Mouse (Mus musculus) forebrain, embryonic 15.5 days (tissue): ENCODE data around the gene Nsun6. TPM values are rescaled to one million over a fixed set of nuclear protein-coding genes. Genes with fewer than 3 reads are reported as not detected.

ENCODE experiments used
- ATAC-seq: fragments of 200-750 bp; cut with Nextera tagmentation; replicated peaks from 2 replicates; pipeline ENCODE4 v1.8.0; 2017; ENCODE audit warnings: mild to moderate bottlenecking, moderate TSS enrichment, moderate library complexity
- H3K27ac ChIP-seq: fragments of 300-500 bp; sonication (generic); replicated peaks from 2 replicates; pipeline ENCODE4 v1.5.1; 2015; ENCODE audit warnings: mild to moderate bottlenecking, inconsistent platforms
- H3K27me3 ChIP-seq: fragments of 300-500 bp; sonication (generic); 2 replicates; pipeline ENCODE4 v1.6.1; 2015; ENCODE audit warnings: inconsistent platforms
- H3K36me3 ChIP-seq: fragments of 300-500 bp; sonication (generic); 2 replicates; pipeline ENCODE4 v1.6.1; 2015; ENCODE audit warnings: mild to moderate bottlenecking, inconsistent platforms
- H3K4me1 ChIP-seq: fragments of 300-500 bp; sonication (generic); 2 replicates; pipeline ENCODE4 v1.6.1; 2015; ENCODE audit warnings: inconsistent platforms
- H3K4me2 ChIP-seq: fragments of 300-500 bp; sonication (generic); replicated peaks from 2 replicates; pipeline ENCODE4 v1.6.1; 2015; ENCODE audit warnings: mild to moderate bottlenecking, inconsistent platforms
- H3K4me3 ChIP-seq: fragments of 300-500 bp; sonication (generic); 2 replicates; pipeline ENCODE4 v1.5.1; 2015; ENCODE audit warnings: mild to moderate bottlenecking, inconsistent platforms
- H3K9ac ChIP-seq: fragments of 300-500 bp; sonication (generic); replicated peaks from 2 replicates; pipeline ENCODE4 v1.6.1; 2015; ENCODE audit warnings: mild to moderate bottlenecking, inconsistent platforms
- H3K9me3 ChIP-seq: fragments of 300-500 bp; sonication (generic); 2 replicates; pipeline ENCODE4 v1.6.1; 2016; ENCODE audit warnings: inconsistent platforms
- WGBS: fragments of 180-500 bp; shearing (Covaris S2); methylation state at CpG from one replicate; pipeline ENCODE4 v1.1.7; 2015; ENCODE audit warnings: mixed read lengths; 5-methylcytosine and 5-hydroxymethylcytosine counted together
- polyA plus RNA-seq: library from polyadenylated mRNA; unstranded; fragments of >200 nt; fragmentation: Nextera tagmentation; extraction: Ambion mirVana; gene quantifications from 2 replicates; pipeline ENCODE4 v1.2.1, GENCODE M21; 2015

The Nsun6 gene
- polyA plus RNA-seq, 1 experiment from 2014 or later, result 19.7 TPM

GRCm38 (mm10) chr2:15054496-15054895, 373 bp downstream of the Nsun6 start:
- 19% methylated on average over 10 of the region's 10 CpGs for WGBS
- Histone ChIP-seq H3K4me2 (peak overlapping the region; percentile 63), H3K27me3 (no peaks in the 10 kb centered on the region), H3K4me1 (peaks cover 40% of the 10 kb centered on the region), H3K4me3 (peak overlapping the region; percentile 69), H3K9me3 (no peaks in the 10 kb centered on the region), H3K36me3 (no peaks in the 10 kb centered on the region), H3K27ac (peak overlapping the region; percentile 90), H3K9ac (peak overlapping the region; percentile 87)
- ATAC-seq, result no peak

GRCm38 (mm10) chr2:15049117-15049873, 5.6 kb downstream of the Nsun6 start, which contains the start of gene Arl5b:
Arl5b (plus strand) TSS chr2:15049395.
- WGBS, result 7% methylated on average over 20 of the region's 20 CpGs
- Histone ChIP-seq H3K4me1 (peaks cover 17% of the 10 kb centered on the region), H3K9ac (peak within 1 kb of the TSS; percentile 56), H3K9me3 (no peaks in the 10 kb centered on the region), H3K4me2 (peak within 1 kb of the TSS; percentile 58), H3K27me3 (no peaks in the 10 kb centered on the region), H3K27ac (peak within 1 kb of the TSS; percentile 77), H3K4me3 (peak within 1 kb of the TSS; percentile 57), H3K36me3 (no peaks in the 10 kb centered on the region)
- peak; percentile 99 for ATAC-seq

DNA sequence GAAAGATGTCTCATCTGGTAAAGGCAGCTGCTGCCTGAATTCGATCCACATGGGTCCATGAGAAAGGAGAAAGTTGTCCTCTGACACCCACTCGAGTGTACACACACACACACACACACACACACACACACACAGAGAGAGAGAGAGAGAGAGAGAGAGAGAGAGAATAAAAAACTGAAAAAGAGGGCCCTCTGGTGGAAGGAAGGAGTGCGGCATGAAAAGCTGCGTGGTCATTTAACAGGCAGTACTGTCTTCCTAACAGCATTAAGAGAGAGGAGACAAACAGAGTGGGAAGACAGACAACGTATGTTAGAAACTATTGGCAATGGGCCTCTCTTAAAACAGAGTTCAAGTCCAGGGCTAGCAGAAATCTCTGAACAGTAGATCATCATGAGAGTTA, 14.5 kb downstream of the Nsun6 start:
- H3K4me1 ChIP-seq, result no peaks in the 10 kb centered on the region
- no peak overlapping the region for H3K27ac ChIP-seq
- peaks cover 9% of the 10 kb centered on the region for H3K36me3 ChIP-seq
- no peaks in the 10 kb centered on the region for H3K9me3 ChIP-seq
- no peak overlapping the region for H3K9ac ChIP-seq
- ATAC-seq, result peak; percentile 38; the same call in 1 of the 2 replicates
- H3K4me2 ChIP-seq, result no peak overlapping the region
- H3K4me3 ChIP-seq, result no peak overlapping the region
- 65% methylated on average over 5 of the region's 5 CpGs for WGBS
- H3K27me3 ChIP-seq, result no peaks in the 10 kb centered on the region

- H3K36me3 ChIP-seq, result peaks cover 14% of the 10 kb centered on the region
- no peak overlapping the region for H3K4me3 ChIP-seq
- no peak overlapping the region for H3K9ac ChIP-seq
- no peaks in the 10 kb centered on the region for H3K9me3 ChIP-seq
- no peaks in the 10 kb centered on the region for H3K4me1 ChIP-seq
- WGBS, result 88% methylated on average over 6 of the region's 6 CpGs
- no peak overlapping the region for H3K4me2 ChIP-seq
- ATAC-seq, result no peak
- H3K27me3 ChIP-seq, result no peaks in the 10 kb centered on the region
- H3K27ac ChIP-seq, result no peak overlapping the region
Observed at GRCm38 (mm10) chr2:15038705-15039104, 16.2 kb downstream of the Nsun6 start.

DNA sequence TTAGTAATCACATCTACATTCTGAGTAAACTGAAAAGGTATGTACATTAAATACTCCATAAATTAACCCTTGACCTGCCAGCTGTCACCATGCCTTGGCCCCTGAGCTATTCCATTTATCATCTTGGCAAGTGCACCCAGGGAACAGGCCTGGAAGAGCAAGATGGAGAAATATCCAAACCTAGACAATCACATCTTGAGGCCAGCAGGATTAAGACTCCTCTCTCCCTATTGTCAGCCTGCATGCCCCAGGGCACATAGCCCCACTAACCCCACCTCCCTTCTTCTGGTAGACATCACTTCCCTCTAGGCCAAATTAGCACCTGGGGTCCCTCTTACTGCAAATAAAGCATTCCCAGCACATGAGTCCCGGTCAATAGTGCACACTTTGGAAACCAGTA, 27.1 kb downstream of the Nsun6 start:
- 78% methylated on average over 1 of the region's 1 CpGs for WGBS
- Histone ChIP-seq H3K36me3 (peaks cover 6% of the 10 kb centered on the region), H3K4me1 (no peaks in the 10 kb centered on the region), H3K9ac (no peak overlapping the region), H3K4me2 (no peak overlapping the region), H3K27me3 (no peaks in the 10 kb centered on the region), H3K9me3 (no peaks in the 10 kb centered on the region), H3K4me3 (no peak overlapping the region), H3K27ac (no peak overlapping the region)
- ATAC-seq, result no peak

- Histone ChIP-seq H3K9me3 (no peaks in the 10 kb centered on the region), H3K9ac (no peak overlapping the region), H3K4me1 (no peaks in the 10 kb centered on the region), H3K27ac (no peak overlapping the region), H3K36me3 (peaks cover 4% of the 10 kb centered on the region; the same call in 1 of the 2 replicates), H3K4me3 (no peak overlapping the region), H3K27me3 (no peaks in the 10 kb centered on the region), H3K4me2 (no peak overlapping the region)
- ATAC-seq, result no peak
- 93% methylated on average over 3 of the region's 3 CpGs for WGBS
Observed at GRCm38 (mm10) chr2:15026817-15027216, 28.1 kb downstream of the Nsun6 start.

GRCm38 (mm10) chr2:15008072-15008471, 46.8 kb downstream of the Nsun6 start:
- 85% methylated on average over 1 of the region's 1 CpGs for WGBS
- Histone ChIP-seq H3K27me3 (no peaks in the 10 kb centered on the region), H3K9ac (no peak overlapping the region), H3K27ac (no peak overlapping the region), H3K4me1 (no peaks in the 10 kb centered on the region), H3K4me3 (no peak overlapping the region), H3K9me3 (0 out of 2 replicates have a peak, but pooled peaks cover 4% of the 10 kb centered on the region), H3K4me2 (no peak overlapping the region), H3K36me3 (peaks cover 18% of the 10 kb centered on the region; the same call in 1 of the 2 replicates)
- ATAC-seq, result no peak

- Histone ChIP-seq H3K9me3 (0 out of 2 replicates have a peak, but pooled peaks cover 4% of the 10 kb centered on the region), H3K4me1 (no peaks in the 10 kb centered on the region), H3K4me2 (no peak overlapping the region), H3K27ac (no peak overlapping the region), H3K9ac (no peak overlapping the region), H3K27me3 (no peaks in the 10 kb centered on the region), H3K4me3 (no peak overlapping the region), H3K36me3 (peaks cover 16% of the 10 kb centered on the region; the same call in 1 of the 2 replicates)
- ATAC-seq, result no peak
- 88% methylated on average over 3 of the region's 3 CpGs for WGBS
Observed at GRCm38 (mm10) chr2:15007531-15007930, 47.3 kb downstream of the Nsun6 start.

DNA sequence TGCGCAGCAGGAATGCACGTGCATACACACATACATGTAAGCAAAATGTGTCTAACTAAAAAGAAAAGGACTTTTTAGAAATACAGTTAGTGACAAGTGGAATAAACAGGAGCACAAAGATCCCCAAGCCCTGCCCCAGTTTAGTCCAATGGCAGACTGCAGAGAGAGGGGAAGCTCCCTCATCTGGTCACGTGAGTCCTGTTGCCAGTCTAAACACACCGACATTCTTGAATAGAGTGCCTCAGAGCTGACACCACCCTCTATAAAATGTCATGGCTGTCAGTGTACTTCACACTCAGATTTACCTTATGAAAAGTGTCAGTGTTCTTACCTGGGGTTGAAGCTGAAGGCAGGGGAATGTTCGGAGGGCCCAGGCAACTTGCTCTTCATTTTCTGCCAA, 57.0 kb downstream of the Nsun6 start:
- no peaks in the 10 kb centered on the region for H3K27me3 ChIP-seq
- WGBS, result 85% methylated on average over 5 of the region's 5 CpGs
- H3K9me3 ChIP-seq, result no peaks in the 10 kb centered on the region
- ATAC-seq, result no peak
- H3K36me3 ChIP-seq, result 0 out of 2 replicates have a peak, but pooled peaks cover 3% of the 10 kb centered on the region
- no peak overlapping the region for H3K4me3 ChIP-seq
- no peak overlapping the region for H3K27ac ChIP-seq
- H3K9ac ChIP-seq, result no peak overlapping the region
- H3K4me1 ChIP-seq, result no peaks in the 10 kb centered on the region
- H3K4me2 ChIP-seq, result no peak overlapping the region

DNA sequence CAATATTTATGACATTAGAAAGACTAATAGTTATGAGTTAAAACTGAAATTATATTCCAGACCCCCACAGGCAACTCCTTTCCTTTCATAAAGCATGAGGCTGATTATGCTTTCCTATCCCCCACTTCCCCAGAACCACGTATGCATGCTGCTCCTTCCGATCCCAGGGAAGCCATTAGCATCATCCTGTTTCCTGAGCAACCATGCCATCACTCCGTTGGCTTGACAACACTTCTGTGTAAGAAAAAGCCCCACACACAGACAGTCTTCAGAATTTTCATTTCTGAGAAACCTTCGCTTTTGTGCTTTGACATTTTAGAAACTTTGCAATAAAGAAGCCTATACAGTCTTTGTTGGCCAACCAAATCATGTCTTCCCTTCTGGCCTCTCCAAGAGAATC, 58.8 kb downstream of the Nsun6 start:
- ATAC-seq, result no peak
- Histone ChIP-seq H3K27ac (no peak overlapping the region), H3K9me3 (no peaks in the 10 kb centered on the region), H3K4me1 (no peaks in the 10 kb centered on the region), H3K9ac (no peak overlapping the region), H3K36me3 (peaks cover 7% of the 10 kb centered on the region; the same call in 1 of the 2 replicates), H3K4me2 (no peak overlapping the region), H3K27me3 (no peaks in the 10 kb centered on the region), H3K4me3 (no peak overlapping the region)
- 82% methylated on average over 4 of the region's 4 CpGs for WGBS

- no peak overlapping the region for H3K9ac ChIP-seq
- WGBS, result 93% methylated on average over 4 of the region's 4 CpGs
- no peak overlapping the region for H3K4me2 ChIP-seq
- ATAC-seq, result no peak
- H3K27me3 ChIP-seq, result no peaks in the 10 kb centered on the region
- H3K4me3 ChIP-seq, result no peak overlapping the region
- no peaks in the 10 kb centered on the region for H3K9me3 ChIP-seq
- H3K4me1 ChIP-seq, result no peaks in the 10 kb centered on the region
- H3K27ac ChIP-seq, result no peak overlapping the region
- H3K36me3 ChIP-seq, result peaks cover 7% of the 10 kb centered on the region; the same call in 1 of the 2 replicates
Observed at GRCm38 (mm10) chr2:14992531-14992930, 62.3 kb downstream of the Nsun6 start.

DNA sequence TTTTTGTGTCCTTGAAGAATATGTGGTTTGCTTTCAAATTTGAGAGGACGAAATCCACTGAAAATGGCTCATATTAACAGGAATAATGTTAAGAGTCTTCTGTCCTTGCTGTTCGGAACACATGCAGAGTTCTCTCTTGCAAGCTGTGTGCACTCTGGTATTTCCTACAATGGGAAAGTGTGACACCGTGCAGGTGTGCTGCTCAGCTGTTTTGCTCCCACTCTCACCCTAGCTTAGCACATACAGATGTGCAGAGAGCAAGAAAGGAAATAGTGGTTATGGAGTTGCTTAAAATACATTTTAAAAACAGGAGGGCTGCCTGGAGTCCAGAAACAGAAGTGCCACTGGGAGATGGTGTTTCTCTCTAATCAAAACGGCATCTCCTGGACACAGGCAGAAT, 65.5 kb downstream of the Nsun6 start:
- H3K36me3 ChIP-seq, result peaks cover 4% of the 10 kb centered on the region; the same call in 1 of the 2 replicates
- no peak overlapping the region for H3K9ac ChIP-seq
- no peak overlapping the region for H3K4me3 ChIP-seq
- ATAC-seq, result no peak
- H3K9me3 ChIP-seq, result no peaks in the 10 kb centered on the region
- no peaks in the 10 kb centered on the region for H3K4me1 ChIP-seq
- no peaks in the 10 kb centered on the region for H3K27me3 ChIP-seq
- H3K27ac ChIP-seq, result no peak overlapping the region
- no peak overlapping the region for H3K4me2 ChIP-seq
- 86% methylated on average over 4 of the region's 4 CpGs for WGBS
